Mouse (Mus musculus) bone marrow macrophage, adult 2 months (primary cell): ENCODE data around the gene Sigirr. TPM values are rescaled to one million over a fixed set of nuclear protein-coding genes. Genes with fewer than 3 reads are reported as not detected.
A peak's percentile ranks its signal among the peaks of the same experiment; 100 is the strongest.

Source experiments
- H3K27ac ChIP-seq: 2 replicates; pipeline ENCODE4 v1.5.1; 2012; ENCODE audit warnings: low read depth, low read length; ENCODE audit not compliant: insufficient read depth
- H3K4me1 ChIP-seq: 2 replicates; pipeline ENCODE4 v1.6.1; 2012; ENCODE audit warnings: low read length; ENCODE audit not compliant: control insufficient read depth, insufficient read depth
- H3K4me3 ChIP-seq: 2 replicates; pipeline ENCODE4 v1.5.1; 2012; ENCODE audit warnings: mild to moderate bottlenecking, low read length, moderate library complexity; ENCODE audit not compliant: insufficient read depth
- CTCF ChIP-seq: IDR thresholded peaks from 2 replicates; pipeline ENCODE4 v1.5.1; 2012; ENCODE audit warnings: low read depth, mild to moderate bottlenecking, low read length, moderate library complexity
- POLR2A ChIP-seq: IDR thresholded peaks from 2 replicates; pipeline ENCODE4 v1.6.1; 2012; ENCODE audit warnings: mild to moderate bottlenecking, low read depth, low read length, borderline replicate concordance
- polyA plus RNA-seq: library from polyadenylated mRNA; stranded (reverse); fragments of >200 nt; gene quantifications from 2 replicates; pipeline ENCODE4 v1.2.4, GENCODE M21; 2012; ENCODE audit not compliant: missing spikeins, insufficient read depth, insufficient read length

The Sigirr gene
- polyA plus RNA-seq, 1 experiment = 3.9 TPM

- H3K27ac ChIP-seq = no peak overlapping the region
- TF ChIP-seq CTCF (no peak), POLR2A (no peak)
- peaks cover 7% of the 10 kb centered on the region for H3K4me1 ChIP-seq
- H3K4me3 ChIP-seq = no peak overlapping the region
These were observed 49.2 kb downstream of the Sigirr start for GRCm38 (mm10) chr7:141051060-141051685.

- TF ChIP-seq POLR2A (no peak), CTCF (no peak)
- Histone ChIP-seq H3K4me1 (peaks cover 7% of the 10 kb centered on the region), H3K27ac (no peak overlapping the region), H3K4me3 (no peak overlapping the region)
These were observed 51.0 kb downstream of the Sigirr start for GRCm38 (mm10) chr7:141049326-141049725.

GRCm38 (mm10) chr7:141048226-141049218 is 51.9 kb downstream of the Sigirr start:
- Histone ChIP-seq H3K27ac (0 out of 2 replicates have a peak overlapping the region, but pooled peaks have one; percentile 9), H3K4me3 (peak overlapping the region; percentile 41), H3K4me1 (peaks cover 7% of the 10 kb centered on the region)
- TF ChIP-seq CTCF (peak; percentile 92), POLR2A (no peak)

- Histone ChIP-seq H3K4me1 (peaks cover 7% of the 10 kb centered on the region), H3K4me3 (peak overlapping the region; percentile 41), H3K27ac (0 out of 2 replicates have a peak overlapping the region, but pooled peaks have one; percentile 9)
- TF ChIP-seq POLR2A = no peak
- TF ChIP-seq CTCF = no peak
These were observed 52.7 kb downstream of the Sigirr start for GRCm38 (mm10) chr7:141047581-141048225.

- peaks cover 7% of the 10 kb centered on the region for H3K4me1 ChIP-seq
- no peak overlapping the region for H3K4me3 ChIP-seq
- no peak for TF ChIP-seq CTCF
- no peak for TF ChIP-seq POLR2A
- no peak overlapping the region for H3K27ac ChIP-seq
These were observed 53.3 kb downstream of the Sigirr start for GRCm38 (mm10) chr7:141046931-141047580.

- Histone ChIP-seq H3K27ac (no peak overlapping the region), H3K4me1 (peaks cover 11% of the 10 kb centered on the region), H3K4me3 (no peak overlapping the region)
- no peak for TF ChIP-seq CTCF
- no peak for TF ChIP-seq POLR2A
These were observed 57.8 kb downstream of the Sigirr start for GRCm38 (mm10) chr7:141042539-141042938.

GRCm38 (mm10) chr7:141041661-141042060 is 58.7 kb downstream of the Sigirr start:
- TF ChIP-seq POLR2A = no peak
- TF ChIP-seq CTCF = no peak
- H3K27ac ChIP-seq = no peak overlapping the region
- H3K4me1 ChIP-seq = peaks cover 4% of the 10 kb centered on the region
- H3K4me3 ChIP-seq = no peak overlapping the region

Other genes starting within 250 kb of the Sigirr start
- gene Gm45785, start 244.2 kb downstream of the Sigirr start, polyA plus RNA-seq = not detected in 2 replicates
- 58.2 and 61.2 TPM in 2 replicates for gene Ric8a, start 243.6 kb downstream of the Sigirr start, polyA plus RNA-seq
- 21.1 and 29.7 TPM in 2 replicates for gene Bet1l, start 243.0 kb downstream of the Sigirr start, polyA plus RNA-seq
- 120 and 121 TPM in 2 replicates for gene Psmd13, start 218.6 kb downstream of the Sigirr start, polyA plus RNA-seq
- gene Sirt3, start 218.3 kb downstream of the Sigirr start, polyA plus RNA-seq = 16.2 and 20.1 TPM in 2 replicates
- 2.2 TPM in 1 of 2 replicates, not detected in the other for gene Cox8b, start 200.1 kb downstream of the Sigirr start, polyA plus RNA-seq
- not detected in 2 replicates for gene Nlrp6, start 179.7 kb downstream of the Sigirr start, polyA plus RNA-seq
- 11.5 and 13.8 TPM in 2 replicates for gene Pgghg, start 159.2 kb downstream of the Sigirr start, polyA plus RNA-seq
- 1.8 and 1.9 TPM in 2 replicates for gene Ifitm5, start 150.3 kb downstream of the Sigirr start, polyA plus RNA-seq
- 1.2 and 8.8 TPM in 2 replicates for gene Gm45717, start 144.6 kb downstream of the Sigirr start, polyA plus RNA-seq
- 1,477 and 1,645 TPM in 2 replicates for gene Ifitm2, start 144.6 kb downstream of the Sigirr start, polyA plus RNA-seq
- gene Ifitm1, start 133.4 kb downstream of the Sigirr start, polyA plus RNA-seq = 31.2 and 38.0 TPM in 2 replicates
- 1,636 and 1,773 TPM in 2 replicates for gene Ifitm3, start 89.8 kb downstream of the Sigirr start, polyA plus RNA-seq
- 31.9 and 45.4 TPM in 2 replicates for gene Ifitm6, start 82.6 kb downstream of the Sigirr start, polyA plus RNA-seq
- not detected in 2 replicates for gene Gm17387, start 71.4 kb downstream of the Sigirr start, polyA plus RNA-seq
- not detected in 2 replicates for gene B4galnt4, start 39.5 kb downstream of the Sigirr start, polyA plus RNA-seq
- gene Pkp3, start 22.4 kb downstream of the Sigirr start, polyA plus RNA-seq = not detected in 2 replicates
- not detected in 2 replicates for gene Ano9, start 17.2 kb upstream of the Sigirr start, polyA plus RNA-seq
- gene Ptdss2, start 21.8 kb upstream of the Sigirr start, polyA plus RNA-seq = 20.7 and 21.5 TPM in 2 replicates
- 131 and 141 TPM in 2 replicates for gene Rnh1, start 72.3 kb upstream of the Sigirr start, polyA plus RNA-seq
- 29.7 and 36.1 TPM in 2 replicates for gene Hras, start 93.4 kb upstream of the Sigirr start, polyA plus RNA-seq
- gene Lrrc56, start 93.6 kb upstream of the Sigirr start, polyA plus RNA-seq = 3.4 and 4.1 TPM in 2 replicates
- gene Lmntd2, start 113.5 kb upstream of the Sigirr start, polyA plus RNA-seq = 0.88 TPM in 1 of 2 replicates, not detected in the other
- gene Rassf7, start 115.3 kb upstream of the Sigirr start, polyA plus RNA-seq = 3.5 and 3.9 TPM in 2 replicates
- 36.2 and 45.2 TPM in 2 replicates for gene Phrf1, start 128.2 kb upstream of the Sigirr start, polyA plus RNA-seq
- gene Irf7, start 165.9 kb upstream of the Sigirr start, polyA plus RNA-seq = 164 and 168 TPM in 2 replicates
- not detected in 2 replicates for gene Cdhr5, start 176.2 kb upstream of the Sigirr start, polyA plus RNA-seq
- gene Sct, start 178.6 kb upstream of the Sigirr start, polyA plus RNA-seq = not detected in 2 replicates
- not detected in 2 replicates for gene Drd4, start 191.4 kb upstream of the Sigirr start, polyA plus RNA-seq
- 27.3 and 37.4 TPM in 2 replicates for gene Deaf1, start 227.1 kb upstream of the Sigirr start, polyA plus RNA-seq
- 29.8 and 37.8 TPM in 2 replicates for gene Tmem80, start 227.2 kb upstream of the Sigirr start, polyA plus RNA-seq
- not detected in 2 replicates for gene Eps8l2, start 238.3 kb upstream of the Sigirr start, polyA plus RNA-seq